Mouse (Mus musculus) cortical plate, adult 2 months (tissue): ENCODE measurements around the gene Abcc9.

Source experiments
- CTCF ChIP-seq: fragments of 200-500 bp; IDR thresholded peaks from 2 replicates; pipeline ENCODE4 v1.5.1; 2011; ENCODE audit warnings: mild to moderate bottlenecking, control low read depth, low read length; ENCODE audit not compliant: insufficient read depth; ENCODE audit errors: extremely low read depth
- POLR2A ChIP-seq: fragments of 200-500 bp; IDR thresholded peaks from 2 replicates; pipeline ENCODE4 v1.6.1; 2011; ENCODE audit warnings: mild to moderate bottlenecking, low read length, control low read depth; ENCODE audit not compliant: insufficient read depth; ENCODE audit errors: extremely low read depth

GRCm38 (mm10) chr6:142649331-142649730 is 52.8 kb downstream of the Abcc9 start:
- TF ChIP-seq POLR2A (no peak), CTCF (no peak)
